Mouse (Mus musculus) ES-E14 (cell line): ENCODE data around the gene Chmp4b. TPM values are rescaled to one million over a fixed set of nuclear protein-coding genes. Genes with fewer than 3 reads are reported as not detected.

Experiments
- DNase-seq: peaks from one replicate; pipeline ENCODE4 v3.0.0-alpha.2; 2013; ENCODE audit warnings: low read depth, low spot score
- H3K27ac ChIP-seq: 2 replicates; pipeline ENCODE4 v1.5.1; 2012; ENCODE audit warnings: low read depth, mild to moderate bottlenecking, low read length, moderate library complexity, mixed read lengths; ENCODE audit not compliant: poor library complexity, insufficient read depth, severe bottlenecking
- H3K36me3 ChIP-seq: 2 replicates; pipeline ENCODE4 v1.6.1; 2012; ENCODE audit warnings: mild to moderate bottlenecking, low read length, moderate library complexity, mixed read lengths; ENCODE audit not compliant: control insufficient read depth, poor library complexity, insufficient read depth, severe bottlenecking
- H3K4me1 ChIP-seq, 2 experiments: fragments of 150-350 bp in 1 of 2; sonication (generic) in 1 of 2; 2 replicates each; pipeline ENCODE4 v1.6.1; 2012; ENCODE audit warnings: low read length in 2 of 2, mild to moderate bottlenecking in 1 of 2, mixed read lengths in 1 of 2; ENCODE audit not compliant: control insufficient read depth in 2 of 2, insufficient read depth in 2 of 2, poor library complexity in 1 of 2
- H3K4me3 ChIP-seq, 2 experiments: fragments of 150-350 bp in 1 of 2; sonication (generic) in 1 of 2; 2 replicates each; pipeline ENCODE4 v1.5.1; 2012; ENCODE audit warnings: low read length in 2 of 2, low read depth in 1 of 2, mild to moderate bottlenecking in 1 of 2, mixed read lengths in 1 of 2; ENCODE audit not compliant: insufficient read depth in 1 of 2, poor library complexity in 1 of 2, severe bottlenecking in 1 of 2
- H3K9ac ChIP-seq: 2 replicates; pipeline ENCODE4 v1.6.1; 2012; ENCODE audit warnings: low read depth, mild to moderate bottlenecking, low read length, mixed read lengths; ENCODE audit not compliant: poor library complexity, insufficient read depth, severe bottlenecking
- H3K9me3 ChIP-seq: fragments of 150-350 bp; sonication (generic); 2 replicates; pipeline ENCODE4 v1.6.1; 2012; ENCODE audit warnings: low read depth, mild to moderate bottlenecking, low read length; ENCODE audit not compliant: control insufficient read depth, insufficient read depth
- CHD2 ChIP-seq: IDR thresholded peaks from 2 replicates; pipeline ENCODE4 v1.6.1; 2014; ENCODE audit warnings: mild to moderate bottlenecking, low read depth, low read length, inconsistent platforms
- HCFC1 ChIP-seq: IDR thresholded peaks from 2 replicates; pipeline ENCODE4 v1.6.1; 2012; ENCODE audit warnings: low read length, inconsistent platforms, borderline replicate concordance; ENCODE audit not compliant: insufficient read depth
- MAFK ChIP-seq: IDR thresholded peaks from 2 replicates; pipeline ENCODE4 v1.6.1; 2014; ENCODE audit warnings: mild to moderate bottlenecking, low read depth, low read length, inconsistent platforms; ENCODE audit not compliant: insufficient read depth
- ZC3H11A ChIP-seq: IDR thresholded peaks from 2 replicates; pipeline ENCODE4 v1.6.1; 2012; ENCODE audit warnings: low read depth, mild to moderate bottlenecking, inconsistent platforms, low read length, borderline replicate concordance
- ZNF384 ChIP-seq: IDR thresholded peaks from 2 replicates; pipeline ENCODE4 v1.6.1; 2012; ENCODE audit warnings: low read depth, low read length, inconsistent platforms
- in situ Hi-C, 2 experiments: fragments of 600-800 bp; cut with MboI; formaldehyde crosslinking; loops; one replicate each; pipeline ENCODE4 v1.15.1; 2025; ENCODE audit warnings: low sequenced_read_pairs in 2 of 2, inconsistent platforms in 1 of 2; ENCODE audit not compliant: unreplicated experiment in 2 of 2
- total RNA-seq: library from RNA; depleted of rRNA; stranded (reverse); fragments of 300-350 nt; gene quantifications from 2 replicates; pipeline ENCODE4 v1.2.3, GENCODE M21; 2012; rRNA removed

Gene Chmp4b
- total RNA-seq, 1 experiment, result 94.3 TPM

DNA sequence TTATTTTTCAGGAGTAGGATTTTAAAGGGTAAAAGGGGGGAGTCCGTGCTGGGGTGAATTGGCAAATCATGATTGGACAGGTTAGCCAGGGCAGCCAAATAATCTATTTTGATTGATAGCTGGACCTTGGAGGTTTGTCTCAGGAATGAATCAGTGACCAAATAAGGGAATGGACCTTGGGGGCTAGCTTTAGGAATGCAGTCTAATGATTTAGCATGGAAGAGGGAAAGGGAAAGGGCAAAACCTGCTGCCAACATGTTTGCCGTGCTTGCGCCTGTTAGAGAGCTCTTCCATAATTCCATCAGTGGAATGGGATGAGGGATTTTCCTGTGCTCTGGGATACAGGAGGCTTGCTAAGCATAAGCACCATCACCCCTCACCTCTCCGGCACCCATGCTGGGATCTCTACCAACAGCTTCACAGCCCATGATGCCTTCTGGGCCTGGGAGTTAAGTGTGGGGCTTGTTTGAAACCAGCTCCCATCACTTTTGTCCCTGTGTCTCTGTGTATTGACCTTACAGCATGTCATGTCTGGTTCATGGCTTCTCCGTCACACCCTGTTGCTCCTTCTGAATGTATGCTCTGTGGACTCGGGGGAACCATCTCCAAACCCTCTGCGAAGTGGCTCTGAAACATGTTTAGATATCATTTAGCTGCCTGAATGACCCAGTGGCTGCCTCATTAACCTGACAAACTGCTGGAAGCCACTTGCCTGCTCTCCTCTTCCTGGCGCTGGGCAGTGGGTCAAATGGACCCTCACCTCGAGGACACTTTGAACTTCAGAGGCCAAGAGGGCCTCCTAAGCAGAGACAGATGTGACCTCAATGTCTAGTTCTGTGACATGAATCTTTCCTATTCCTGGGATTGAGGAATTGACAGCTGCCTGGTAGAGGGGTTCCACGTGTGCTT lies 91.7 kb downstream of the Chmp4b start:
- no peak overlapping the region; the same call in 1 of the 2 replicates for H3K9ac ChIP-seq
- in situ Hi-C loops, result no loop called here
- DNase-seq, result no peak

DNA sequence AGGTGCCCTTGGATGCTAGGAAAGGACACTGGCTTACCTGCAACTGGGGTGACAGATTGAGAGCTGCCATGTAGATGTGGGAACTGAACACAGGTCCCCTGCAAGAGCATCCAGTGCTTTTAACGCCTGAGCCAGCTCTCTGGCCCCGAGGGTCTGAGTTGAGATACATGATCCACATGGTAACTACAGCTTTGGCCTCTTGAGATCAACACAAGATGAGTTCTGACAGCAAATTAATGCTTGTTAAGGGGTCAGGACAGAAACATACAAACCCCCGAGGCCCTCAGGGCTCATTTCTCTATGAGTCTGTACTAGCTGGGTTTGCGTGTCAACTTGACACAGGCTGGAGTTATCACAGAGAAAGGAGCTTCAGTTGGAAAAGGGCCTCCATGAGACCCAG lies 92.4 kb downstream of the Chmp4b start:
- no peak overlapping the region for H3K9ac ChIP-seq
- H3K36me3 ChIP-seq, result no peaks in the 10 kb centered on the region
- H3K27ac ChIP-seq, result no peak overlapping the region
- in situ Hi-C loops, result no loop called here
- H3K4me1 ChIP-seq, result no peaks in the 10 kb centered on the region
- TF ChIP-seq ZC3H11A (no peak), CHD2 (no peak), MAFK (no peak), ZNF384 (no peak), HCFC1 (no peak)
- no peaks in the 10 kb centered on the region for H3K9me3 ChIP-seq
- no peak overlapping the region for H3K4me3 ChIP-seq
- no peak for DNase-seq

More for the DNA sequence above, 91.7 kb downstream of the Chmp4b start:
- no peak overlapping the region for H3K4me3 ChIP-seq
- no peaks in the 10 kb centered on the region for H3K4me1 ChIP-seq
- no peak overlapping the region for H3K27ac ChIP-seq
- no peaks in the 10 kb centered on the region for H3K9me3 ChIP-seq
- TF ChIP-seq HCFC1 (no peak), ZC3H11A (no peak), MAFK (no peak), ZNF384 (no peak), CHD2 (no peak)
- no peaks in the 10 kb centered on the region for H3K36me3 ChIP-seq

Other genes with a start within 250 kb of the Chmp4b start
- 11.3 and 18.6 TPM in 2 replicates for gene Snta1, start 243.6 kb upstream of the Chmp4b start, total RNA-seq
- 37.6 and 56.4 TPM in 2 replicates for gene Cbfa2t2, start 215.2 kb upstream of the Chmp4b start, total RNA-seq
- gene 1700003F12Rik, start 104.6 kb upstream of the Chmp4b start, total RNA-seq, result 1.7 and 1.9 TPM in 2 replicates
- gene Actl10, start 99.9 kb upstream of the Chmp4b start, total RNA-seq, result 0.45 and 1.2 TPM in 2 replicates
- 5.8 and 9.5 TPM in 2 replicates for gene Necab3, start 92.8 kb upstream of the Chmp4b start, total RNA-seq
- gene E2f1, start 81.8 kb upstream of the Chmp4b start, total RNA-seq, result 13.8 and 16.9 TPM in 2 replicates
- gene Pxmp4, start 48.0 kb upstream of the Chmp4b start, total RNA-seq, result 8.6 and 10.5 TPM in 2 replicates
- 3.2 and 4.0 TPM in 2 replicates for gene Zfp341, start 38.4 kb upstream of the Chmp4b start, total RNA-seq
- 0.67 TPM in 1 of 2 replicates, not detected in the other for gene 4930519P11Rik, start 38.3 kb upstream of the Chmp4b start, total RNA-seq
- not detected in 2 replicates for gene Gm14214, start 118.3 kb downstream of the Chmp4b start, total RNA-seq
- 156 and 209 TPM in 2 replicates for gene Raly, start 139.4 kb downstream of the Chmp4b start, total RNA-seq
- gene a, start 139.7 kb downstream of the Chmp4b start, total RNA-seq, result 0.49 TPM in 1 of 2 replicates, not detected in the other
- 140 and 229 TPM in 2 replicates for gene Eif2s2, start 241.2 kb downstream of the Chmp4b start, total RNA-seq